Mouse (Mus musculus): Measurements from ENCODE around the gene Vwa8.

DNA sequence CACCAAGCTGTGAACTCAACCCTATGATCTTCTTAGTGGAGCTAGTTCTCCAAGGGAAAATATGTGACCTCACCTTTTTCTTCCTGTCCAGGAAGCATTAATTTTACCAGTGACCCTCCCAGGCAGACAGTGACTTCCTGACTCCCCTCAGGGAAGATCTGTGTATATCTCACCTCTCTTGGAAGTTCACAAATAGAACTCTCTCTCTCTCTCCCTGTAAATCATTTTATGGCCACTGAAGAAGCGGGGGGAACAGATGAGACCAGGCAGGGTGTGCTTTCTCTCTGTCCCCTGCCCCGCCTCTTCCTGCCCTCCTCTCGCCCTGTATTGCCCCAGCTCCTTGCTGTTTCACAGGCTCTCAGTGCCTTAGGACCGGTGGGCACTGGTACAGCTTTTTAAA is 315.5 kb downstream of the Vwa8 start:
- TF ChIP-seq POLR2A (IDR thresholded peaks at IDR 0.05; ENCODE audit: insufficient read depth, low read depth, low read length), result no peak
- TF ChIP-seq CTCF (IDR thresholded peaks at IDR 0.05; ENCODE audit: insufficient read depth, low read depth, low read length), result no peak

All from olfactory bulb, adult 2 months (tissue).